Mouse (Mus musculus): Measurements from ENCODE around the gene Col25a1. TPM values are rescaled to one million over a fixed set of nuclear protein-coding genes. Genes with fewer than 3 reads are reported as not detected.

Col25a1 gene
- polyA plus RNA-seq, 2 experiments from 2014 or later: 0.08 TPM; not detected in 1

DNA sequence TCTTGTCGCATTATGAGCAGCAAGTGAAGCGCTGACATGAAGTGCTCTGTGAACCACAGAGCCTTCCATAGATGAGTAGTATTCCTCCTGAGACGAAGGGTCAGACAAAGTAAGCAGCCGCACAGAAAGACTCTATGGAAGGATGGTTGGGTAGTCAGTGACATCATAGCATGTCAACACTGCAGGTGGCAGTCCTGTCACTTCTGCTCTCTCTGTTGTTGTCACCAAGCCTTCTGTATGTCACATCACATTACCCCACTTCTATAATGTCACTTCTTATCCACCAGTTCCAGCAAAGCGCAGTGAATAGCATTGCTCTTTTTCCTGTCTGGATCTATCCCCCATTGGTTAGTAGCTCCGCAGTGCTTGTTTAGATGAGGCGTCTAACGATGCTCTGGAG, 351.2 kb downstream of the Col25a1 start:
- ATAC-seq: no peak

DNA sequence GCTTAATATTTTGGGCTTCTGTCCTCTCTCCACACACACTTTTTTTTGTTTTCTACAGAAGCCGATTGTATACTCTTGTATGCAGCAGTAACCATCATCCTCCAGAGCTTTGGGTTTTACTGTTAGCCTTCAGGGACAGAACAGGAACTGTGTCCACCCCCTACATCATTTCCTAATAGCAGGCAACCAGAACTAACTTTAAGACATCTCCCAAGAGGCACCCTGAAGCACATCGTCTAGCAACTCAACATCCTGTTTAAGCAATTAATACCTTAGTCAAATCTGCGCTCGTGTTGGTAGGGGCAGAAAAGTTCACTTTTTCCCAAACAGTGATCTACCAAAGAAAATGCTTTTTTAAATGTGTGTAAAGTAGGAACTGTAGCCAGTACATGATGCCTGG, 357.5 kb downstream of the Col25a1 start:
- ATAC-seq: no peak

DNA sequence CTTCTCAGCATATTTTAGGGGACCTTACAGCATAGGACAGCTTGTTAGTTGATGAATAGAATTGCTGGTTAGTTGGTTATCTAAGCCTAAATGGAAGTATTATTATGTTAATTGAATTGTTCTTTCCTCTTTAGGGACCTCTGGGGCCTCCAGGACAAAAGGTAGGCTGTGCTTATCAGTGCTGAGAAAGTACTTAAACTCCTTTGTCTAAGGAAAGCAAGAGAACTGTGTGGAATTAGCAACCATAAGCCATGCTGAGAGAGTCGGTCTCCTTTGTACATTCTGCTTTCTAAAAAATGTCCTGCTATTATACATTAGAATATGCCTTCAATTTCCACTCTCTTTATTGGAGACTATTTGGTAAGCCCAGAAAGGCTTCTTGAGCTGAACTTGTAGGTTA, 362.9 kb downstream of the Col25a1 start:
- no peak for ATAC-seq

DNA sequence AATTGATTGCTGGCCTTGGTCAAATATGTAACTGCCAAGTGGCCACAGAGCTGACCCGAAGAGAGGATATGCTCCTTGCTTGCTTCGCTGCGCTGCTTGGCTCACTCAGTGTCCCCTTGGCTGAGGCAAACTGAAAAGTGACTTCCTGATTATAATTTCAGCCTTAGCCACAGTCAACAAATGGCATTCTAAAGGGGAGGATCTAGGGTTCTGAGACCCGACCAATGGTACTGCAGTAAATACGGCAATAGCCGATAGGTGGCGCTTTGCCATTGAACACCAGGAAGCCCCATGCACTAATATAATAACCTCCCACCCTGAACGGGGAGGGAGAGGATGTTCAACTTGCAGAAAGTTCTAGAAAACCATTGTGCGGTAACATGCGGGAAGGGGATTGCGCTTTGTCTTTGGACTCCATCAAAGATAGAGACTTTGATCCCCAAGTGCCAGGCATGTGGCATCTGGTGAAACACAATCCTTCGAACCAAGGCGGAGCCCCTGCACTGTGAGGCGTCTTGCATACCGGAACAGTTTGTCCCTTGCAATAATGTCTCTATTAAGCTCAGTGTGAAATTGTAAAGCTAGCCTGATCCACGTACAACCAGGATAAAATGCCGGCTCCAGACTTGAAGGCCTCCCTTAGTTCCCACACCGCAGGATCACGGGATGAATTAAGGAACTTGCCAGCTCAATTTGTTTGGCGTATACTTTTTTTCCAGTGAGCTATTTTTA, 363.5 kb downstream of the Col25a1 start:
- no peak for ATAC-seq

DNA sequence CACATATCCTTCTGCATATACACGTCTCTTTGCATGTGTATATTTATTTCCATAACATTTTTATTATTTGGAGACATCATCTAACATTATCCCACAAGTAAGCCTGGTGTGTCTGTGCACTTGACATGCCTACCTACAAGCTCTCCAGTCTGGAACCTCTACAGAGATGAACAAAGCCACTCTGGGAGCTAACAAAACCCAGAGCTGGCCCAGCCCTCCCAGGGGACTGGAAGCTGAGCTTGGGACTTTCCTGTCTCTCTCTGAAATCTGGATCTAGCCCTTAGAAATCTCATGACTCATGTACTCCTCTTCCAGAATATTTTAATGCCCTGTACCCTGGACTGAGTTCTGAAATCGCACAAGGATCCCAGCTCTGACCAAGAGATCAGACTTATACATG, 365.7 kb downstream of the Col25a1 start:
- ATAC-seq: no peak

DNA sequence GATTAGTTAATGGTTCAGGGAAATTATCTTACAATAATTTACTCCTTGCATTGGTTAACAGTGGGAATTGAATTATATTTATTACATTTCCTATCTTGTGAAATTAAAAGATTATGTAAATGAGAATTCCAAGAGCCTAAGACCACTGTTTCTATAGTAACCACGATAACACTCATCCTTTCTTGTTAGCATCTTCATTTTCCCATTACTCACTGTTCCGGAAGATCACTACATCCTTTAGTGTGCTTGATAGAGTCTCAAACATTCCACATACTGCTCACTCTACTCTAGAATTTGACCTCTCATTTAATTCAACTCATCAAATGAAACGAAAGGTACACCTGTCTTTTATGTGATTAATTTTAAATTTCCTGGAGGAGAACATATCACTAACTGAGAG, 370.4 kb downstream of the Col25a1 start:
- ATAC-seq: no peak

DNA sequence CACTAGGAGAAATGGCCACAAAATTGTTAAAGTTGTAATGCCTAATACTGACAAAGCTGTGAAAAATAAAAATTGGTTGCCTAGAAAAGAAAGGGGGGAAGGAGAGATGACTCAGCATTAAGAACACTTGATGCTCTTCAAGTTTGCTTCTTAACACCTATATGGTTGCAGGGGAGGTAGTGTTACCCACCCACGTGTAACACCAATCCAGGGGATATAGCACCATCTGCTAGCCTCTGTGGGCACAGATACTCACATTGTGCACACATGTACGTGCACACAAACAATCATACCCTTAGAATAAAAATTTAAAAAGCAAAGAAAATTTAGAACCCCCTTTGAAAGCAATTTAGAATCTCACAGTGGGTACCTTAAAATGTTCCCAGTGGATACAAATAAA, 377.0 kb downstream of the Col25a1 start:
- ATAC-seq: no peak

DNA sequence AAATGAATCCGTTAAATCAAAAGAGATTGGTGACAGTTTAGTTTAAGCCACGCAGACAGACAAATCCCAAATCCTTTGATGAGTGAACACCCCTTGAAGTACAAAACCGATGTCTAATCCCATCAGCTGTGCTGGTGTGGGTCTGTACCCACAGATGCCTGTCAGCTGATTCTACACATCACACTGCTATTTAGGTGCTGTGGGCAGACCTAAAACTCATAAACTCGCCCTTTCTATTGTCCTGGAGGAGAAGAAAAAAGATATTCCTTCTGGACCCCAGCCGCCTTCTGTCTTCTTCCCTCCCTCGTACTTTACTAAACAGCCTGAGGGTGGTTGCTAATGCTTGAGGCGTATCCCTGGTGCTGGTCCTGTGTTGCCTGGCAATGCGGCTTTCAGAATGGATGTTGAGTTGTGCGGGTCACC, 387.2 kb downstream of the Col25a1 start:
- ATAC-seq: no peak

DNA sequence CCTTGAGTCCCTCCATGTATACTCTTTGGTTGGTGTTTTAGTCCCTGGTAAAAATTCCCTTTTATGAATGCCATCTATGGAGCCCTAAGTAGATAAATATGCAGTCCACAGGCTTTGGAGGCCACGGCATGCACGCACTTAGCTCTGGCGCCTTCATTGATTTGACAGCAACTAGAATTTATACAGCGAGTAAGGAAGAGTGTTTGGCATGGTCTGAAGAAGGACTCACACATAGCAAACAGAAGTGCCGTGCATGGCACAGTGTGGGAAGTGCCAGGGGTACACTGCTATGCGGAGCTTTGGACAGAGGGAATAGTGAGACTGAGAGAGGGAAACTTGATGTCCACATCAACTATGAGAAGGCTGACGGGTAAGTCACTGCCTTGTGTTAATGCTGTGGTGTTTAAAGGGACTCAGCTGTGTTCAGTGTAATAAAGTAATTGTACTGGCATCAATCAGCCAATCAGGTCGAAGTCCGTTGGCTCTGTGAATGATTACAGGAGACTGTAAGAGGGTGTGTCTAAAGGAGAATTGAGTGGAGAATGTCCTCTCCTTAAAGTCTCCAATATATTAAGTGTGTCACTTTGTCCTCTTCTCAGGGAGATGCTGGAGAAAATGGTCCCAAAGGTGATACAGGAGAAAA, 390.7 kb downstream of the Col25a1 start:
- ATAC-seq: no peak

DNA sequence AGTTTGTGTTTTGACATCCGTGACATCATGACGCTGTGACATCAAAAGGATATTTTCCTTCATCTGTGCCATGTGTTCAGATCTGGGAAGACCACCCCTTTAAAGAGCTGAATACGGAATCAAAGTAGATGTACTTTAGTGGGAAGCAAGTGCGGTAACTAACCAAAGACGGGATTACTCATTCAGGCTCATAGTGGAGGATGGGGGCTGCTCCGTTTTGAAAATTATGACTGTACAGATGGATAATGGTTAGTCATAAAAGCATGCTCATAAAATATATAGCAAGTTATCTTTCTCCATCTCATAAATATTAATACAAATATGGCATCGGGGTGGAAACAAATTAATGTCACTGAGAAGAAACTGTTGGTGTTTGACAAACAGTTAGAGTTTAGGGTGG, 391.7 kb downstream of the Col25a1 start:
- ATAC-seq: no peak

DNA sequence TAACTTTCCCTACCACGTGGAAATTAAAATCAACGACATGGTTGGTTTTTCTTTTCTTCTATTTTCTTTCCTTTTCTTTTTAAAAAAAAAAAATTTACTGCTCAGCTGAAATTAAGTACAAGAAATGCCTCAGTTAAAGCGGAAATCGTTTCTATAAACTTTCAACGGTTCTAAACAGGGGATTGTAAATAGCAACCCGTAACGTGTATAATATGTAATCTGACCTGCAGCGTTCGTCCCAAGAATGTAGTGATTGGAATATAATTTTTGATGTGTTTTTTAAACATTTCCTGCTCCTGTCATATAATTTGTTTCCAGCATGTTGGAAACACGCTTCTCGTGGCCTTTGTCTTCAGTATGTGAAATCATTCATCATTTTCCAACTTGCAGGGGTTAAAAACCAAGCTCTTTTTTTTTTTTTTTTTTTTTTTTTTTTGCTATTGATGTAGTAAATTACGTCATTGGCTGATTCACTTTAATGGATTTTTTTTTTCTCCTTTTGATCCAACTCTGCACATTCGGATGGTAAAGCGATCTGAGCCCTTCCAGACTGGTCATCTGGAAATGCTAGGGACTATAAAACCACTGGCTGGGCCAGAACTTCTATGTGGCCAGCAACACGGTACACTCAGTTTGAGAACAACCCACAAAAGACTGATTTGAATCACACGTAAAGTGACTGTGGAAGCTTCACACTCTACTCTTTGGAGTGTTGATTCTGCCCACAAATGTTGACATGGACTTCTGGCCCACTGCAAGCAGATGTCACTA, 393.3 kb downstream of the Col25a1 start:
- no peak for ATAC-seq

DNA sequence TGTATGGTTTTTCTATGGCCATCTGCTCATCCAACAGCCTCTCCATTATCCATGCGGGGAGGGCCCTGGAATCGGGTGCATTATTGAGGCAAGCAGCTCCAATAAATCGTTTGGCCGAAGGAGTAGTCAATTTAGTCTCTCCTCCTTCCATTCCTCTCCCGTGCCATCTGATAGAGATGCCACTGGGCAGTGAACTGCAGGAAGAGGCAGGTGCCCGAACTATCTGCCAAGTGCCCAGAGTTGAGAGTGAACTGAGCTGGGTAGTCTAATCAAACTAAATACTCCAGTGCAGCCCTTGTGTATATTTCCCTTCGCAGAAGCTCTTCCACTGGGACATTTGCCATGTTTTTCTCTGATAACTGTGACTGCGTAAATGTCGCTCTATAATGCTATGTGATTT, 403.7 kb downstream of the Col25a1 start:
- no peak for ATAC-seq

DNA sequence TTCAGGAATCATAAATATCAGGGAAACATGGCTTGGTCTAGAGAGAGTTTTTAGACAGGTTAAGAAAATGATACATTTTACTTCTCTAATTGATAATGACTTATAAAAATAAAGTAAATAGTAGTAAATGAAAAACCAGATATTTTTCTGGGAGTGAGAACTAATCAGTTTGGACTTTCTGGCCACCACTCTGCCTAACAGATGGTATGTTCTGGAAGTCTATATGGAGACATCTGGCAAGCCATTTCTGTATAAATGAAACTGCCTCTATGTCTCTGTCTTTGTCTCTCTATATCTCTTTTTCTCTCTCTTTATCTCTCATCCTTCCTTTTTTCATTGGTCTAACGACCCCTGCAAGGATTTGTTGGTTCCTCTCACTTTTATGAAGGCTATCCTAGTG, 410.2 kb downstream of the Col25a1 start:
- no peak for ATAC-seq

DNA sequence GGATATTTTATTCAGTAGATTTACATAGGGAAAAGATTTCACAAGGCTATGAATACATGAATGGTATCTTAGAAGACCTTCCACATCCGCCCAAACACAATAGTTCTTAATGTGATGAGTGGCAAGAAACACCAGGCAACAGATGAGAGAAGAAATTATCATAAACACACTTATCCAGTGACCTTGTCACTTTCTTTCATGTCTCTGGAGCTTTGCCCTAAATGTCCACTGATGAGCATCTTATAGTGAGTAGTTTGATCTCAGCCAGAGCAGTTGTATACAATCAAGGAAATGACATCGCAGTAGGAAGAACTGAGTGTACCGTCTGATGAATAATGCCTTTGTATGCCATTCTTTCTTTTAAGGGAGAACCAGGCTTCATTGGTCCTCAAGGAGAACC, 414.7 kb downstream of the Col25a1 start:
- ATAC-seq: no peak

DNA sequence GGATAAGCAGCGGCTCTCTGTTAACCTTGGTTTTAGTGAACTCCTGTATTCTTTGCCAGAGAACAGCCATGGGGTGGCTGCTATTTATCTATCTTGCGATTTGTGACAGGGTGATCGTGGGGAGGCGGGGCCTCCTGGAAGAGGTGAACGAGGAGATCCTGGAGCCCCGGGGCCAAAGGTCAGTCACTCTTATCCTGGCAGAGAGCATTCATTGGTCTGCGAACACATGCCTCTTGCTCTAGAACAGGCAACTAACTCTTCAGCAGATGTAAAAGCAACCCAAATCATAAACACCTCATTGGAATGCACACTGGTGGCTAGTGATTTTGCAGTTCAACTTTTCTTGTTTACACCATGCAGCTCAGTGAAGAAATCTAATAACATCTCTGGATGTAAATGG, 417.8 kb downstream of the Col25a1 start:
- ATAC-seq: no peak

DNA sequence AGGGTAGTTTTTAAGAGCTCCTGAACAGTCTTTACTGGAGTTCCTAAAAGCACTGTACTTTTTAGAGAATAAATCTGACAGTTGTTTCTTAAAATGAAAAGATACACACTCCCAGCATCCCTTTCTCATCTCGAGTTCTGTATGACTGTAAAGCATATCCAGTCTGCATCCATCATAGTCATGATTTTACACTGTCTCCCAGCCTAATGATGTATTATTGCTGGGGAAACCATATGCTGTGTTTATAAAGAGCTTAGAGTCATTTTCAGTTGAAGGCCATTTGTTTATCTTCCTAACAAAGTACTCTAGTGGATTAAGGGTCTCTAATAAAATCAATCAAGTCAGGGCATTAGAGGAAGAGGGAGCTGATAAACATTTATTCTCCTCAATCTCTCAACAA, 425.0 kb downstream of the Col25a1 start:
- no peak for ATAC-seq

DNA sequence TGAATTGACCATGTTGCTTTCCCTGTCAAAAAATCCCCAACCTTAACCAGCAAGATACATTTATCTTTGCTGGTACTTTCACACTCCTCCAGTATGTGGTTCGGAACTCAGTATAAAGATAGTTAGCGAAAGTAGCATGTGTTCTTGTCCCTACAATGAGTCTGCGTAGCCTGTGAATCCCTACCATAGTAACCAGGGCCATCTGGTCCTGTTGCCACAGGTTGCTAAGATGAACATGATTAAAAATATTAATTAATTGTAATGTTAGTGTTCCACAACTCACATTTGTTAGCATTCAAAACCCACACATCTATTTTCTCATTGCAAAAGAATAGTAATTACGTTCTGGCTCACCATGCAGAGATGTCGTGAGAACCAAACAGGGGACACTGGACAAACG, 434.3 kb downstream of the Col25a1 start:
- ATAC-seq: no peak

DNA sequence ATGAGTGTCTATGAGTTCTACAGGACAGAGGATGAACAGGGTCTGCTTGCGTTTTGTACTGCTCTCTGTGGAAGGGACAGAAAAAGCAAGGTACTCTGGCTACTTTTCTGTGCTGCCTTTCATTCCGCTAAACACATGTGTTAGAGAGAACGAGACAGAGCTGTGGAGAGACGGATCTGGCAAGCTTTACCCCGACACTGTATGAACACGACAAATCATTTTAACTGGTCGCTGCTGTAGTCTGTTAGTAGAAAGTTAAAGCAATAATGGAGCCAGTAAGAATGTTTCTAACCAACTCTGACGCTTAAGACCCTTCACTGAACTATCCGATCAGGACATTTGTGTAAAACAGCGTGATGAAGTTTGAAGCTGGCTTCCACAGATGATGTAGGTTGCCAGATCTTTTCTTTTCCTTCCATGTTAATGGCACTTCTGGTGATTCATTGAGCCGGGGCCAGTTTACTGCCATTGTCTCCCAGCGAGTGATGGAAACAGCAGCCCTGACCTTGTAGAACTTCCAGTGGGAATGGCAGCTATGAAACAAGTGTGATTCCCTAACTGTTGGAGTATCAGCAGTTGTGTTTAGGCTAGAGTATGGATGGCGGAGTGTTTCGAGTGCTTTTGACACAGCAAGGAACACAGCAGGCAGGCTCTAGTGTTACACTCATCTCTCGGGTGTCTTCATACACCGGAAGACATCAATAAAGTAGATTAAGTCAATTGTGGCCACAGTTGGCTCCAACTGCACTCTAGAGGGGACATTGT, 437.2 kb downstream of the Col25a1 start:
- ATAC-seq: no peak

DNA sequence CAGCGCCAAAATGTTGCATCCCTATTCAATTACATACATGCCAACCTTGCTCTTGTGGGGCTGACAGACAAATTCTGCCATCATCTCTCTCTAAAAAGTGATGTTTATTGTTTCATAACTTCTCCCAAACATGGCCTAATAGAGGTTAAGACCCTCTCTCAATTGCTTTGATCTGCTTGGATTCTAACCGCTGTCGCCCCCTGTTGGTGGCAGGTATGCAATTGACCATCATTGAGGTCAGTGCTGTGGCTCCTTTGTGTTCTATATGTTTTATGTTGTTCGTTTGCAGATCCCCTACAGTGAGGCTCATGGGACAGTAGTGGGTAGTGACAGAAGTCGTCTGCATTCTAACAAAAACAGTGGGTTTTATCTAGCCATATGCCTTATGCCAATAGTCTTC, 441.9 kb downstream of the Col25a1 start:
- no peak for ATAC-seq

DNA sequence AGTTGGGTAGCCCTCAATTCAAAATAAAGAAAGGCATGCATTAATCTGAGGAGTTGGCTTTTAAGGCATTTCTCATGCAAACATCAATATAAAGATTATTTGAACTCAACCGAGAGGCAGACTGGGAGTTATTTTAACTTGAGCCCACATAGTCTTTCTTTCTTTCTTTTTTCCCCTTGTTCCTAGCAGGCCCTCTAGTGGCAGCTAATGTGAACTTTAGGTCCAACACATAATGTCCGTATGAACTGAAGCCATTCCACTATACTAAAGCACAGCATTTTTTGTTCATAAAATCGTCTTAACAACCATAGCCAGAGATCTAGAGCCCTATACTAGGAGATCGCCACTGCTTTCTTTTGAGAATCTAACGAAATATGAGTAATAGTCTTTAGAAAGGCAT, 443.4 kb downstream of the Col25a1 start:
- no peak for ATAC-seq

DNA sequence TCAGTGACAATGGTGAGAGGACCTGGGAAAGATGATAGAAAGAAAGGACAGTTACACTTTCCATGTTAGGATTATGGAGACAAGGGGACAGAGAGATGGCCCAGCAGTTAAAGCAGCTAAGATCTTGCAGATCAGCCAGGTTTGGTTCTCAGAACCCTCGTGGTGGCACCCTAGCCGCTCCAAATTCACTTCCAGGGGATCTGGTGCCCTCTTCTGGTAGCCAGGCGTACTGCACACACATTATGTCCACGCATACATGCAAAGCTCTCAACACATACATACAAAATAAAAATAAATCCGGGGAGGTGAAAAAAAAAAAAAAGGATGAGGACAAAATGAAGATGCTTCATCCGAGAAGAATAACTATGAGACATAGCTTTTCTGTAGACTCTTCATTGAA, 445.4 kb downstream of the Col25a1 start:
- no peak for ATAC-seq

DNA sequence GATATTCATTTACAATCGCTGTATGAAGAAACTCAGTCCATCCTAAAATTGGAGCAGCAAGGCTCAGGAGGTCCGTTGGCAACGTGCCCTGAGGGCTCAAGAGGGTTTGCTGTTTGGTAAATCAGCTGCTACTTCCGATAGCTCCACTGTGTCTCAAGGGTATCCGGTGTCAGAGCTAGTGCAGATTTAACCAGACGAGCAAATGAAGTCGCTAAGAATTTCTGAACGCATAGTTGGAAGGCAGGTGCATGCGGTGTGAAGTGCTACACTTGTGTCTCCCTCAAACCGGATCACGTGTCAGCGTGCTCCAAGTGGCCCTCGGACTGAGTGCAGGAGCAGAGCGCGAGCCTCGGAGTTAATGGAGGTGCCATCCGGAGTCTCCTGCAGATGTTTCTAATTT, 448.2 kb downstream of the Col25a1 start:
- ATAC-seq: no peak

DNA sequence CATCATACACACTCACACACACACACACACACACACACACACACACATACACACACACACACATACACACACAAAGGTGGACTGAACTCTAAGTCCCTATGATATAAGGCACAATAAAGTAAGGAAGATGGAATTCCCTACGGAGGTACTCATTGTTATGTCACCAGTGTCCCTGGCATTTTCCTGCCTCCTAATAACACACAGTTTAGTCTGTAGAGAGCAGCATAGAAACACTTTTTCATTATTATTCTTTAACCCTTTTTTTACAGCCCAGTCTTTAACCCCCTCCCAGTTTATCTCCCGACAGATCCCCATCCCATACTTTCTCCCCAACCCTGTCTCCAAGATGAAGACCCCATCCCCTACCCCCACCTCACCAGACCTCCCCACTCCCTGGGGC, 450.3 kb downstream of the Col25a1 start:
- no peak for ATAC-seq
